Mouse (Mus musculus) heart, embryonic 14.5 days (tissue): Measurements from ENCODE around the gene Matn4. TPM values are rescaled to one million over a fixed set of nuclear protein-coding genes. Genes with fewer than 3 reads are reported as not detected.

Source experiments
- ATAC-seq: fragments of 200-750 bp; cut with Nextera tagmentation; 2 replicates; pipeline ENCODE4 v1.8.0; 2017; ENCODE audit warnings: low read depth, moderate TSS enrichment; ENCODE audit not compliant: insufficient number of reproducible peaks, insufficient read depth, low FRiP score
- H3K27ac ChIP-seq, 2 experiments: fragments of 200-500 bp in 1 of 2; fragments of 300-500 bp in 1 of 2; sonication (generic) in 1 of 2; replicated peaks in 1 of 2; 2 replicates each; pipeline ENCODE4 v1.5.1; 2012 to 2014; ENCODE audit warnings: low read depth in 2 of 2, low read length in 2 of 2, control low read depth in 1 of 2, mild to moderate bottlenecking in 1 of 2, mixed read lengths in 1 of 2; ENCODE audit not compliant: control insufficient read depth in 1 of 2, insufficient read depth in 1 of 2
- H3K27me3 ChIP-seq: fragments of 300-500 bp; sonication (generic); 2 replicates; pipeline ENCODE4 v1.6.1; 2014; ENCODE audit warnings: mild to moderate bottlenecking, low read length, control low read depth; ENCODE audit not compliant: control insufficient read depth, insufficient read depth
- H3K36me3 ChIP-seq: fragments of 300-500 bp; sonication (generic); 2 replicates; pipeline ENCODE4 v1.6.1; 2014; ENCODE audit warnings: mild to moderate bottlenecking, control low read depth, low read length, mixed read lengths; ENCODE audit not compliant: control insufficient read depth, insufficient read depth
- H3K4me1 ChIP-seq, 2 experiments: fragments of 200-500 bp in 1 of 2; fragments of 300-500 bp in 1 of 2; sonication (generic) in 1 of 2; 2 replicates each; pipeline ENCODE4 v1.6.1; 2012 to 2014; ENCODE audit warnings: low read length in 2 of 2, control low read depth in 1 of 2, mixed read lengths in 1 of 2; ENCODE audit not compliant: control insufficient read depth in 2 of 2, insufficient read depth in 2 of 2
- H3K4me2 ChIP-seq: fragments of 300-500 bp; sonication (generic); 2 replicates; pipeline ENCODE4 v1.6.1; 2014; ENCODE audit warnings: mild to moderate bottlenecking, low read length
- H3K4me3 ChIP-seq, 2 experiments: fragments of 200-500 bp in 1 of 2; fragments of 300-500 bp in 1 of 2; sonication (generic) in 1 of 2; 2 replicates each; pipeline ENCODE4 v1.5.1; 2012 to 2014; ENCODE audit warnings: low read length in 2 of 2, mild to moderate bottlenecking in 2 of 2, control low read depth in 1 of 2, low read depth in 1 of 2, moderate library complexity in 1 of 2; ENCODE audit not compliant: control insufficient read depth in 1 of 2, insufficient read depth in 1 of 2
- H3K9ac ChIP-seq: fragments of 300-500 bp; sonication (generic); 2 replicates; pipeline ENCODE4 v1.6.1; 2014; ENCODE audit warnings: mild to moderate bottlenecking, low read length
- H3K9me3 ChIP-seq: fragments of 300-500 bp; sonication (generic); 2 replicates; pipeline ENCODE4 v1.6.1; 2016; ENCODE audit warnings: low read length, control low read depth; ENCODE audit not compliant: control insufficient read depth
- WGBS: fragments of 180-500 bp; shearing (Covaris S2); extraction: QIAGEN DNeasy Blood & Tissue Kit; methylation state at CpG from one replicate; pipeline ENCODE4 v1.1.7; 2014; 5-methylcytosine and 5-hydroxymethylcytosine counted together
- polyA plus RNA-seq: library from polyadenylated mRNA; unstranded; fragments of >200 nt; fragmentation: Nextera tagmentation; extraction: Ambion mirVana; gene quantifications from 2 replicates; pipeline ENCODE4 v1.2.1, GENCODE M21; 2014

Gene Matn4
- polyA plus RNA-seq, 1 experiment from 2014 or later: 0.97 TPM

GRCm38 (mm10) chr2:164429881-164430615 is 25.1 kb upstream of the Matn4 start:
- H3K9ac ChIP-seq: no peak overlapping the region
- no peak overlapping the region for H3K27ac ChIP-seq
- no peaks in the 10 kb centered on the region for H3K27me3 ChIP-seq
- H3K4me1 ChIP-seq: peaks cover 27 to 33% of the 10 kb centered on the region in 2 experiments
- no peak overlapping the region for H3K4me2 ChIP-seq
- no peak for ATAC-seq
- 54% methylated on average over 15 of the region's 15 CpGs for WGBS
- no peak overlapping the region for H3K4me3 ChIP-seq
- H3K9me3 ChIP-seq: no peaks in the 10 kb centered on the region
- H3K36me3 ChIP-seq: peaks cover 44% of the 10 kb centered on the region

- no peak overlapping the region for H3K27ac ChIP-seq
- H3K27me3 ChIP-seq: no peaks in the 10 kb centered on the region
- no peak overlapping the region for H3K9ac ChIP-seq
- WGBS: 37% methylated on average over 5 of the region's 5 CpGs
- no peak overlapping the region for H3K4me3 ChIP-seq
- ATAC-seq: no peak
- peaks cover 56% of the 10 kb centered on the region for H3K36me3 ChIP-seq
- H3K9me3 ChIP-seq: no peaks in the 10 kb centered on the region
- no peak overlapping the region for H3K4me2 ChIP-seq
- peaks cover 27 to 31% of the 10 kb centered on the region in 2 experiments for H3K4me1 ChIP-seq
These were observed 23.5 kb upstream of the Matn4 start for GRCm38 (mm10) chr2:164428451-164428850.

GRCm38 (mm10) chr2:164426952-164427351 is 22.0 kb upstream of the Matn4 start:
- Histone ChIP-seq H3K4me2 (no peak overlapping the region), H3K27me3 (no peaks in the 10 kb centered on the region), H3K36me3 (peaks cover 59% of the 10 kb centered on the region), H3K9me3 (no peaks in the 10 kb centered on the region), H3K9ac (no peak overlapping the region), H3K4me3 (no peak overlapping the region), H3K27ac (no peak overlapping the region), H3K4me1 (peaks cover 14 to 16% of the 10 kb centered on the region in 2 experiments)
- no peak for ATAC-seq
- 76% methylated on average over 5 of the region's 5 CpGs for WGBS

GRCm38 (mm10) chr2:164426121-164426520 is 21.2 kb upstream of the Matn4 start:
- H3K36me3 ChIP-seq: peaks cover 59% of the 10 kb centered on the region
- ATAC-seq: no peak
- 32% methylated on average over 12 of the region's 12 CpGs for WGBS
- peaks cover 8% of the 10 kb centered on the region in 2 experiments; a peak in 3 of 4 replicates for H3K4me1 ChIP-seq
- no peak overlapping the region for H3K4me3 ChIP-seq
- H3K9me3 ChIP-seq: no peaks in the 10 kb centered on the region
- H3K4me2 ChIP-seq: no peak overlapping the region
- H3K9ac ChIP-seq: no peak overlapping the region
- no peak overlapping the region for H3K27ac ChIP-seq
- H3K27me3 ChIP-seq: no peaks in the 10 kb centered on the region

- H3K4me2 ChIP-seq: no peak overlapping the region
- no peaks in the 10 kb centered on the region for H3K9me3 ChIP-seq
- 83% methylated on average over 5 of the region's 5 CpGs for WGBS
- H3K36me3 ChIP-seq: peaks cover 59% of the 10 kb centered on the region
- H3K27ac ChIP-seq: no peak overlapping the region
- H3K4me3 ChIP-seq: no peak overlapping the region
- H3K27me3 ChIP-seq: no peaks in the 10 kb centered on the region
- no peak overlapping the region for H3K9ac ChIP-seq
- ATAC-seq: no peak
- H3K4me1 ChIP-seq: peaks cover under 1% of the 10 kb centered on the region in 2 experiments; a peak in 1 of 4 replicates
These were observed 20.4 kb upstream of the Matn4 start for GRCm38 (mm10) chr2:164425401-164425800.

GRCm38 (mm10) chr2:164424406-164424805 is 19.4 kb upstream of the Matn4 start:
- no peaks in the 10 kb centered on the region for H3K4me1 ChIP-seq
- WGBS: 94% methylated on average over 8 of the region's 8 CpGs

GRCm38 (mm10) chr2:164423464-164423863 is 18.5 kb upstream of the Matn4 start:
- Histone ChIP-seq H3K4me3 (no peak overlapping the region), H3K4me1 (peaks cover 0 to 5% of the 10 kb centered on the region in 2 experiments; a peak in 1 of 4 replicates), H3K27me3 (no peaks in the 10 kb centered on the region), H3K9ac (no peak overlapping the region), H3K9me3 (no peaks in the 10 kb centered on the region), H3K36me3 (peaks cover 43% of the 10 kb centered on the region), H3K4me2 (no peak overlapping the region), H3K27ac (no peak overlapping the region)
- no peak for ATAC-seq
- WGBS: 90% methylated on average over 11 of the region's 11 CpGs

More at GRCm38 (mm10) chr2:164424406-164424805, 19.4 kb upstream of the Matn4 start:
- Histone ChIP-seq H3K36me3 (peaks cover 52% of the 10 kb centered on the region), H3K27me3 (no peaks in the 10 kb centered on the region), H3K9ac (no peak overlapping the region), H3K9me3 (no peaks in the 10 kb centered on the region), H3K4me2 (no peak overlapping the region), H3K27ac (no peak overlapping the region), H3K4me3 (no peak overlapping the region)
- ATAC-seq: no peak
